Mouse (Mus musculus) liver, embryonic 18 days (tissue): Measurements from ENCODE around the gene Ermard. TPM values are rescaled to one million over a fixed set of nuclear protein-coding genes. Genes with fewer than 3 reads are reported as not detected.

Experiments
- polyA plus RNA-seq: library from polyadenylated mRNA; depleted of rRNA; stranded (reverse); fragments of >200 nt; gene quantifications from 2 replicates; pipeline ENCODE4 v1.2.3, GENCODE M21; 2012; rRNA removed

Ermard gene
- polyA plus RNA-seq = 22.1 and 24.6 TPM in 2 replicates

GRCm38 (mm10) chr17:15041175-15041729 lies at the start of gene Ermard, which contains the start of the genes Tcte3 and Gm3448:
Gene Ermard, plus strand, starts transcription at chr17:15041208.
Gene Tcte3, minus strand, starts transcription at chr17:15041488.
Gene Gm3448, minus strand, starts transcription at chr17:15041537.

GRCm38 (mm10) chr17:15009706-15010413 lies 31.1 kb upstream of the Ermard start, which contains the start of gene Gm3435:
Gene Gm3435, plus strand, starts transcription at chr17:15010176.

Other genes with a start within 250 kb of the Ermard start
- gene Wdr27, start 98.0 kb upstream of the Ermard start, polyA plus RNA-seq = 0.81 and 1.3 TPM in 2 replicates
- gene 1600012H06Rik, start 98.0 kb upstream of the Ermard start, polyA plus RNA-seq = 9.7 and 11.1 TPM in 2 replicates
- 44.9 and 45.5 TPM in 2 replicates for gene Phf10, start 79.9 kb upstream of the Ermard start, polyA plus RNA-seq
- 4.6 and 5.1 TPM in 2 replicates for gene 9030025P20Rik, start 62.7 kb upstream of the Ermard start, polyA plus RNA-seq
- 0.70 TPM in 1 of 2 replicates, not detected in the other for gene Gm3417, start 62.4 kb upstream of the Ermard start, polyA plus RNA-seq
- 1.8 and 2.4 TPM in 2 replicates for gene Gm3435, start 31.0 kb upstream of the Ermard start, polyA plus RNA-seq
- 0.42 and 0.71 TPM in 2 replicates for gene Tcte3, start 280 bp downstream of the Ermard start, polyA plus RNA-seq
- 1.6 and 2.0 TPM in 2 replicates for gene Gm3448, start 329 bp downstream of the Ermard start, polyA plus RNA-seq